Mouse (Mus musculus) urinary bladder, postnatal 4 days (tissue): ENCODE data around the gene Plppr3.

Experiments used
- DNase-seq, 2 experiments: peaks; one replicate each; pipeline ENCODE4 v3.0.0; 2021 to 2022; ENCODE audit warnings: low spot score in 2 of 2

Gene Plppr3

DNA sequence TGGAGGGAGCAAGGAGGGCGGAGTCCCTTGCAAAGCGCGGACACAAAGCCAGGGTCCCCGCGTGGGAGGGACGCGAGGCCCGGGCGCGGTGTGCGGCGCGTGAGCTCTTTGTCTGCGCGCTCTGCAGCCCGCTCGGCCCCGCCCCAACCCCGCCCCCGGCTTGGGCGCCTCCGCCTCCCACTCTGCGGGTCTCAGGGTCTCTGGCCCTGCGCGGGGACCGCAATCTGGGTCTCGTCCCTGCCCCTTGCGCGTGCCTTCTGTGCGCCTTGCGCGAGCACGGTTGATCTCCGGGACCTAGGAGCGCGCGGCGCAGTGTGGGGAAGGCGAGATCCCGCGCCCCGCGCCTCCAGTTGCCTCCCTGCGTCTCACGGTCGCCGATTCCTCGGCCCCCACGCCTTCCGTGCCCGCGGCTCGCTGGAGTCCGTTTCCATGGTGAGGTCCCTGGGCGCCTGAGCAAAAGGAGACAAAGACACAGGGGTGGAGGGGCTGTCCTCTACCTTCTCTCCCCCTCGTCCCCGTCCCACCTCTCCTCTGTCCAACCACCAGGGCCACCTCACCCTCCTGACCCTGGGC is at the start of gene Plppr3, which contains the start of gene Prtn3:
TSS of gene Plppr3 (minus strand) at position 345 of the 573 bp plus-strand sequence.
TSS of gene Prtn3 (plus strand) at position 187 of the 573 bp plus-strand sequence.
- no peak for DNase-seq

DNA sequence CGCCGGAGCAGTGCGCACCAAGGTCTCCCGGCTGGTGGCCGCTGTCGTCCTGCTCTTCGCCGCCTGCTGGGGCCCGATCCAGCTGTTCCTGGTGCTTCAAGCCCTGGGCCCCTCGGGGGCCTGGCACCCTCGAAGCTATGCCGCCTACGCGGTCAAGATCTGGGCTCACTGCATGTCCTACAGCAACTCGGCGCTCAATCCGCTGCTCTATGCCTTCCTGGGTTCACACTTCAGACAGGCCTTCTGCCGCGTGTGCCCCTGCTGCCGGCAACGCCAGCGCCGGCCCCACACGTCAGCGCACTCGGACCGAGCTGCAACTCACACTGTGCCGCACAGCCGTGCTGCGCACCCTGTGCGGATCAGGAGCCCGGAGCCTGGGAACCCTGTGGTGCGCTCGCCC is 47.1 kb upstream of the Plppr3 start:
- no peak for DNase-seq

DNA sequence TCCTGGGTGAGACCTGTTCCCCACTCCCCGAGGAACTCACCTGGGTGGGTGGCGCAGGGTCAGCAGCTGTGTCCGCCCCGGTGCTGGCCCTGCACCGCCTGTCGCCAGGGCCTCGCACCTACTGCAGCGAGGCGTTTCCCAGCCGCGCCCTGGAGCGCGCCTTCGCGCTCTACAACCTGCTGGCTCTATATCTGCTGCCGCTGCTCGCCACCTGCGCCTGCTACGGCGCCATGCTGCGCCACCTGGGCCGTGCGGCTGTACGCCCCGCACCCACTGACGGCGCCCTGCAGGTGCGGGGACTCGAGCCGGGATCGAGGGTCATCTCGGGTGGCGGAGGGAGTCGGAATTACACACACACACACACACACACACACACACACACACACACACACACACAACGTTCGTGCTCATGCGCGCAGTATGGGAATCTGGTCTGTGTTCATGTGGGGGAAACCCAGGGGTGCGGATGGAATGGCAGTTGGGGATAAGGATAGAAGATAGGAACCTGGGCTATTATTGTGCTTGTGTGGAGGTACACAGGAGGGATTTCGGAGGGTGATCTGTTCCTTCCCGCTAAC is 46.6 kb upstream of the Plppr3 start, which contains the start of gene R3hdm4:
TSS of gene R3hdm4 (minus strand) at position 251 of the 578 bp plus-strand sequence.
- DNase-seq: no peak

DNA sequence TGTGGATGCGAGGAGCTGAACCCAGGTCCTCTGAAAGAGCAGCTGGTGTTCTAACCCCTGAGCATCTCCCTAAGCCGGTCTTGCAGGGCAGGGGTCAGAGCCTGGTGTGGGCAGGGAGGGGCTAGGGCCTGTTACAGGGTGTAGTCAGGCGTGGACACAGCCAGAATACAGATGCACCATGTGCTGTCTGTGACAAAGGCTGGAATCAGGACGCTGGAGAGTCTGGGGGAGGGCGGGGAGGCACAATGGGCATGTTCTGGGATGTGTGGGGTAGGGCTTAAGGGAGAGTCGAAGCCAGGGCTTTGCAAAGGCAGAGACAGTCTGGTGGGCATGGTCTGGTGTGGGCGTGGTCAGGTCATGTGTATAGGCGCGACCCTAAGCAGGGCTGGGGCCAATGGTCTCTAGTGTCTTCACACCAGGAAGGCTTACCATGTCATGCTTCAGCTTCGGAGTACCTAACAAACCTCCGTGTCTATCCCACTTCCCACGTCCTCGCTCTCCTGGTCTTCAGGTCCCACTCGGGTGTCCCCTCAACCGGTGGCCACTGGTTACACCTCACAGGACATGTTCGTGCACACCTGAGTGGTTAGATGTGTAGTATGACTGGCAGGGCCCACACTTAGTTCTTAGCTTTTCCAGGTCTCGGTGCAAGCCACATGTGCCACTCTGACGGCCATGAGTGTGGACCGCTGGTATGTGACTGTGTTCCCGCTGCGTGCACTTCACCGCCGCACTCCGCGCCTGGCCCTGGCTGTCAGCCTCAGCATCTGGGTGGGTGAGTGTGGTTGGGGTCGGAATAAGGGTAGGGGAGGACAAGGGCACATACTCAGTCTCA is 45.8 kb upstream of the Plppr3 start:
- no peak for DNase-seq

DNA sequence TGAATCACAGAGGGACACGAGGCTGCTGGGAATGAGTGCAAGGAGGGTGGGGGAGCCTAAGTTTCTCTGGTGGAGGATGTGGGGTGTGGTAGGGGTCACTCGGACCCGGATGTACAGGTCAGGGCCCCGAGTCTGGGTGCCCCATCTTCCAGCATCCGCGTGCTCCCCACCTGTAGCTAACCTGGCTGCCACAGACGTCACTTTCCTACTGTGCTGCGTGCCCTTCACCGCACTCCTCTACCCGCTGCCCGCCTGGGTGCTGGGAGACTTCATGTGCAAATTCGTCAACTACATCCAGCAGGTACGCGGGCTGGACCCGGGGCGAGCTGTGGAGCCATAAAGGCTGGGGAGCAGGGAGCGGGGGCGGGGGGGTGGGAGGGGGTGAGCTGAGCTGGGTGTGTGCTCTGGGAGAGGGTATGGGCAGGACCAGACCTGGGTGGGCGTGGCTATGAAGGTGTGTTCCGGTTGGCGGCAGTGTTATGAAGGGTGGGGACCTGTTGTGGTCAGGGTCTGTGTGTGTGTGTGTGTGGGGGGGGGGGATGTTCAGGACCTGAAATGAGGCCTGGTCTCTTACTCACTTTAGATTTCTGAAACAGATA is 44.9 kb upstream of the Plppr3 start:
- no peak for DNase-seq

DNA sequence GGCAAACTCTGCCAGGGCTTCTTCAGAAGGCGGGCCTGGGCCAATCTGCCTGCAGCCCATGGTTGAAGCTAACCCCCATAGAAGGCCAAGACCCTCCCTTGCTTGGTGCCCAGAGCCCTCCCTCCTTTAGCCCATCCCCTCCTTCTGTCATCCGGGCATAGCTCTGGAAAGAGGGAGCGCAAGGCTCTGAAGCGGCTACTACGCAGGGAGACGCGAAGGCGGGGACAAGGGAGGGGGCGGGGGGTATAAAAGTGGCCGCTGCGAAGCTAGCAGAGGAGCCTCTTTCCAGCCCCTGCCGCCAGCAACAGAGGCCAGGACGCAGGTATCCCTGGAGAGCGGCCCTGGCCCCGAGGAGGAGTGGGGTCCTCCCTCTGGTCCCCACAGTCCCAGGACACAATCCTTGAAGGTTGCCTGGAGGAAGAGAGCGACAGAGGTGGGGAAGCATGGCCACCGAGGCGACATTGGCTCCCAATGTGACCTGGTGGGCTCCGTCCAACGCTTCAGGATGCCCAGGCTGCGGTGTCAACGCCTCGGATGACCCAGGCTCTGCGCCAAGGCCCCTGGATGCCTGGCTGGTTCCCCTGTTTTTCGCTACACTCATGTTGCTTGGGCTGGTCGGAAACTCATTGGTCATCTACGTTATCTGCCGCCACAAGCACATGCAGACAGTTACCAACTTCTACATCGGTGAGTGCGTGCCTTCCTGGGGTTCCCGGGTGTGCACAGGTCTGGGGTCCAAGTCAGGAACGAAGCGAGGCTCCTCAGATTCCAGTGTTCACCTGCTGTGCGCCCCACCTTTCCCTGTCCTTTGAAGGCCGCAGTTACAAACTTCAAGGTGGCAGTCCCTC is 44.0 kb upstream of the Plppr3 start:
- no peak for DNase-seq

DNA sequence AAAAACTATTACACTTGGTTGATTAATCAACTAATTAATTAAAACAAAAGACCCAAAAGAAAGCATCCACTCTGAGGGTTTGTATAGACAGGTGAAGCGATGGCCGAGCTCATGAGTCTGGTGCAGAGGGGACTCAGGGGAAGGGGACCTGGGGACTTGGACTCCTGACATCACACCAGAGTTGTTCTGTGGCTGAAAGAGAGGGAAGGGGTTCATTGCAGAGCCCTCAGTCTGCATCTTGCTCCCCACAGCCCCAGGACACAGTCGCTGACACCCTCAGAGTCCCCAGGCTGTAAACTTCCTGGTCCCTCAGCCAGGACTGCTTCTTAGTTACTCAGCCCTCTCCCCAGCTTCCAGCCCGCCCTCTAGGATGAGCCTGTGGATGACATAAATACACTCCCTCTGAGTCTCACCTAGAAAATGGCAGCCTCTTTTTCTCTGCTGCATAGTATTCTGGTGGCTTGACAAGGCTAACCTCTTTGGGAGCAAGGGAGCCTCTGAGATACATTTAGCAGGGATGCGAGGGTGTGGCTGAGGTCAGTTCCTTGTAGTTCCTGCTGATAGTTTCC is 43.2 kb upstream of the Plppr3 start:
- no peak for DNase-seq

DNA sequence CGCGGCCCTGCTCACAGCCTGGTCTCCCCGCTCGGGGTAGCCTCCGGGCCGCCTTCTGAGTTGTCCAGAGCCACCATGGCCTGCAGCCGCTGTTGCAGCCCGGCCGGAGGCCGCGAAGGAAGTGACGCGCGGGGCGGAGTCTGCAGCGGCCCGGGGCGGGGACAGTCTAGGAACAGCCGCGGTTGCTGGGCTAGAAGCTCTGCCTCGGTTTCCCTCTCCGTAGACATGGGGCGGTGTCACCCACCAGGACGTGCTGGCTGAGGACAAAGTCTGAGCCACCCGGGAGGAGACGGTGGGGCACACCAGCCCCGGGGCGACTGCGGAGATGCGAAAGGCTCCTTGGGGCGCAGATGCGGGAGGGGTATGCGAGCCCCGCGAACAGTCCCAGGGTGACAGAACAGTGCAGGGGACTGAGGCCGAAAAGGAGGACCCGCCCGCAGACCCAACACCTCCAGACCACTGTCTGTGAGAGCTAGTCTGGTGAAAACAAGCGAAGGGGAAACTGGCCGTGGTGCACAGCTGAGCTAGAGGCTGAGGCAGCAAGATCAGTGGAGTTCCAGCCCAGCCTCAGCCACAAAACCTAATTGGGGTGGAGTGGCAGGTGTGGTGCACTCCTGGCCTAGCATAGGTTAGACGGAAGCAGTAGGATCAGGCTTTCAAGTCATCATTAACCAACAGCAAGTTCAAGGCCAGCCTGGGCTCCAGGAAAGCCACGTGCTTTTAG is 42.5 kb upstream of the Plppr3 start, which contains the start of gene Kiss1r:
TSS of gene Kiss1r (plus strand) at position 164 of the 724 bp plus-strand sequence.
- peak; percentile 81 to 91 for DNase-seq

DNA sequence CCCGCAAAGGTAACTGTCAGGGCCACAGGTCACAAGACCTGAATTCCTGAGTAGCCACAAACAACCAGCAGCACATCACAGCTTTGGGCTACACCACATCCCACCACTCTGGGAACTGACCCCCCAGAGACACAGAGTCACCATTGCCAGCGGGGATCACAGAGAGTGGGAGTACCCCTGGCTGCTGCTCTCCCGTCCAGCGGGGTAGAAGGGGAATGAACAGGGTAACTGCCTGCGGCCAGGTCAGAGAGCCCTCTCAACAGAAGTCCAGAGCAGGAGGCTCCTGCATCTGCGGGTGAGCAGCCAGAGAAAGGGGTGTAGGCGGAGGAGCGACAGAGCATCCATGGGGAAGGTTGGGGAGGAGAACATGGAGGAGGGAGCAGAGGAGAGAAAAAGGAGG is 41.6 kb upstream of the Plppr3 start:
- DNase-seq: no peak

DNA sequence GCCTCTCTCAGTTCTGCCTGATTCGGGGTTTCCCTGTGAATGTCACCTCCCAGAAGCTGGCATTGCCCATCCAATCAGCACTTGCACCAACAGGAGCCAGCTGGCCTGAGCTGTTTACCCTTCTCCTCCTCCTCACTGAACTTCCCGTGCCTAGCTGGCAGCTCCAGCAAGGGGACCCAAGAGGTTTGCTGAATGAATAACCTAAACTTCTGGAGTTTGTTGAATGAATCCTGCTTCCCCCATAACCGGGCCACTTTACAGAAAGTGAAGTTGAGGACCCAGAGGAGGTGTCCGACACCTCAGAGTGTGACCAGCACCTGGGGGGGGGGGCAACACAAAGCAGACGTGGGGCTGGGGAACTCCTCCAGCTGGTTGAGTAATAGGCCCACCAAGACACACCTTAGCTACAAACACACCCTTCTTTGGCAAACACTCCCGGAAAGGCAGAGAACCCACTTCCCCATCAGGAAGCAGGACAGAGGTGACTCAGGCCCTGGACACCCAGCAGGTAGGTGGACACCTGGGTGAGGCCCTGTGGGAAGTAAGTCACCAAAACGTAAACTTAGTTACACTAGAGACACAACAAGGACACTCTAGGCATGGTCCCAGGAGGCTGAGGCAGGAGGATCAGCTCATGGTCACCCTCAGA is 40.6 kb upstream of the Plppr3 start:
- DNase-seq: no peak

DNA sequence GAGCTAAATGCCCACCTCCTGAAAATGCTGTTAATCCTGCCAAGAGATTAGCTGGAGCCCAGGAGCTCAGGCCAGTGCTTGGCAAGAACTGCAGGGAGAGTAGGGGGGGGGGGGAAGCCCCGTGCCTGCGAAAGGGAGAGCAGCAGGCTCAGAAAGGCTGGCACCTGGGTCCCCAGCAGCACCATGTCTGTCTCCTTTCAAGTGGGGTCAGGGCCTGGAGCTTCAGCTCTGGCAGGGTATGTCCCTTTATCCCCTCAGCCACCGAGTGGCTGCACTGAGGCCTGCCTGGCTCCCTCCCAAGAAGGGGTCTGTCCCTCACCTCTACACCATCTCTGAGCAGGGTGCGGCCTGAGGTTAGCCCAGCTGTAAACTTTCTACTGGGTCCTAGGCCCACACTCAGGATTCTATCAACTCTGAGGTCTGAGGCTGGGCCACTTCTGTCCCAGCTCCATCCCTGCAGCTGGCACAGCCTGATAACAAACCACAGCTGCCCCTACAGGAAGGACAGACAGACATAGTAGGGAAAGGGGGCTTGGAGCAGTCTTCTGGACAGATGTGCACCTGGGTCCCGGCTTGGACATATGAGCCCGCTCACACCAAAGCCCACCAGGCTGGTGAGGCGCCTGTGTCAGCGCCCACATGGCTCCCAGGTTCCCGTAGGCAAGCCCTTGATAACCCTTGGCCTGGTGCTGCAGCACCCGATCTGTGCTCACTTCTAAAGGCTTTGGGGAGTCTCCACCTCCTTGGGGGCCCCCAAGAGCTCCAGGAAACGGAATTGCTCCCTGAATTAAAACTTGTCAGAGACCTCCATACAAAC is 39.9 kb upstream of the Plppr3 start:
- DNase-seq: no peak

DNA sequence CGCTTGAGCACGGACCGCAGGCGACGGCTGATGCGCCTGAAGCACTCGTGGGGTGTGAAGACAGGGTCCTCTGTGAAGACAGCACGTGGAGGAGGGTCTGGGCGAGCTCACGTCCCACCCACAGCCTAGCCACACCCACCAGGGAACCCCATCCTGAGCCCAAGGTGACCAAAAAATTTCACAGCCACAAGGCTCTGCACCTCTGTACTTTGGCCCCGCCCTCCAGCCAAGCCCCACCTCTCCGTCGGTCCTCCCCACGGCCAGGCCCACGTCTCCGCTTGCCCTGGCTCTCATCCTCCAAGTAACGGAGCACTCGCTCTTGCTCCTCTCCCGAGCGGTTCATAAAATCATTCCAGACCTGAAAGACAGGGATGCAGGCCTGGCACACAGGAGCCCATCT is 38.0 kb upstream of the Plppr3 start:
- no peak for DNase-seq

DNA sequence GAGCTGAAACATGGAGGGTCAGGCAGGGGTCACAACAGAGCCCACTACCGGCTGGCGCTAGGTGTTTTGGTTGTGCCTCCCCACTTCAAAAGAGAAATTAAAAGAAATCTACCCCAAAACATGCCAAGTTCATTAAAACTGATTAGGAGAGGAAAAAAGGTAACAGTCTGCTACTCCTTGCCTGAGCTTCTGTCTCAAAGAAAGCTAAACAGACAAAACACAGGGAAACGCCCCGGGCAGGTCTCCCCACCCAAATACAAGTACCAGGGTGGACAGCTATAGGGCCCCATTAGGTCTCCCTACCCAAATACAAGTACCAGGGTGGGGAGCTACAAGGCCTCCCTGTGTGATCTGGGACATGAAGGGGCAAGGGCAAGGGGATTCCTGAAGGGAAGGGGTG is 36.1 kb upstream of the Plppr3 start, which contains the start of gene Gm26602:
TSS of gene Gm26602 (plus strand) at position 301 of the 400 bp plus-strand sequence.
- no peak for DNase-seq

DNA sequence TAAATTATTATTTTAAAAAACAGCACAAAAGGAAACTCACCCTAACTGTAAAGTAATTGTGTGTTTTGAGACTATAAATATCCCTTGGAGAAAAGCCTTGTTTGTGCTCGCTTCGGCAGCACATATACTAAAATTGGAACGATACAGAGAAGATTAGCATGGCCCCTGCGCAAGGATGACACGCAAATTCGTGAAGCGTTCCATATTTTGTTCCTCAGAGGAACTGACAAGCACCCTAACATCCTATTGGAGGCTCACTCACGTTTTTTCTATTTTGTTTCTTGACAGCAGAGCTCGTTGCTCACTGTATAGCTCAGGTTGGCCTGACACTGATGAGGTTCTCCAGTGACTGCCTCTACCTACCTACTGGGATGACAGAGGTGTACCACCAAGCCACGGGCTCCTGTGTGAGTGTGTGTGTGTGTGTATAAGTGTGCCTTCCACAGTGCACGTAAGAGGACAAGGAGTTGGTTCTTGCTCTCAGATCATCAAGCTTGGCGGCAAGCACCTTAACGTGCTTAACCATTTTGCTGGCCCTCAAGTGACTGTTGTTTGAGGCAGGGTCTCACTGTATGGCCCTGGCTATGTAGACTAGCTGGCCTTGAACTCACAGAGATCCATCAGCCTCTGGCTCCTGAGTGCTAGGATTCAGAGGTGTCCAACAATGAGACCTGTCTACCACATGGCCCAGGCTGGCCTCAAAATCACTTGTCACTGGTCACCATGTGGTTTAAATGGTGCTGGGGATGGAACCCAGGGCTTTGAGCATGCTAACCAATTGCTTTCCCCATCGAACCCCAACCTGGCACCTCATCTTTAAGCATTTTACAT is 34.9 kb upstream of the Plppr3 start:
- no peak for DNase-seq

DNA sequence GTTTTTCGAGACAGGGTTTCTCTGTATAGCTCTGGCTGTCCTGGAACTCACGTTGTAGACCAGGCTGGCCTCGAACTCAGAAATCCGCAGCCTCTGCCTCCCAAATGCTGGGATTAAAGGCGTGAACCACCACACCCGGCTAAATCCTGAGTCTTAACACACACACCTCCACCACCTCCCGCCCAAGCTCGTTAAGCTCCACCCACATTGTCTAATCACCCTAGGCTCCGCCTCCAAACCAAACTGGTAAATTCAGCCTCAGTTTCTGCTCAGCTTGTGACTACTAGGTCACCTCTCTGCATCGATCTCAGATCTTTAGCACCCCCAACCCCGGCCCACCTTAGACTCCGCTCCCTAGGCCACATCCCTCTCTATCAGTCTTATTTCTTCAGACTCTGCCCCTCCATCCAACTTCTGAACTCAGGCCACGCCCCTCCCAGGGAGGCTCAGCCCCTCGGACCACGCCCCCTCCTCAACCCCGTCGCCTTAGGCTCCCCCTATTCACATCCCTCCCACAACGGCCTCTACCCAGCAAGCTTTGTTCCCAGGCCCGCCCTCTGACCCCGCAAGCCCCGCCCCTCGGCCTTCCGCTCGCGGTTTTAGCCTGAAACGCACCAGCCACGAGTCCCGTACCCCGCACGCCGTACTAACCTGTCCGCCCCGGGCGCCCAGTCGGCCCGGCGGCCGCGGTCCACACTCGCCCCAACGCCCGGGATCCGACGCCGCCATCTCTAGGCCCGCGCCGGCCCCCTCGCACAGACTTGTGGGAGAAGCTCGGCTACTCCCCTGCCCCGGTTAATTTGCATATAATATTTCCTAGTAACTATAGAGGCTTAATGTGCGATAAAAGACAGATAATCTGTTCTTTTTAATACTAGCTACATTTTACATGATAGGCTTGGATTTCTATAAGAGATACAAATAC is 34.0 kb upstream of the Plppr3 start, which contains the start of gene Med16:
TSS of gene Med16 (minus strand) at position 757 of the 925 bp plus-strand sequence.
- DNase-seq: peak; percentile 95 to 97

DNA sequence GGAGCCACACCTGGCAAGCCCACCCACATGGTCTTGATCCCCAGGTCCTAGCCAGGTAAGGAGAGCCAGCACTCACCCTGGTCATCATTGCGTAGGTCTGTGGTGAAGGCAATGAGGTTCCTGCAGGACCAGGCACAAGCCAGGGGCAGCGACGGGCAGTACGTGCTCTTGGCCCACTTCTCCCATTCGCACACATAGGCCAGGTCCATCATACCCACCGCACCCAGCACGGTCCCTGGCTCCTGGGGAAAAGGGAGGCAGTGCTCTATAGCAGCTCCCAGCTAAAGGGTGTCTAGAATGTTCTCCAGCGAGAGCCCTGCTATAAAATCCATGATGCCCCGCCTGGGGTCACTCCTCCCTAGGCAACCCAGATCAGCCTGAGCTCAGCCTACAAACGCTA is 33.0 kb upstream of the Plppr3 start:
- DNase-seq: no peak

DNA sequence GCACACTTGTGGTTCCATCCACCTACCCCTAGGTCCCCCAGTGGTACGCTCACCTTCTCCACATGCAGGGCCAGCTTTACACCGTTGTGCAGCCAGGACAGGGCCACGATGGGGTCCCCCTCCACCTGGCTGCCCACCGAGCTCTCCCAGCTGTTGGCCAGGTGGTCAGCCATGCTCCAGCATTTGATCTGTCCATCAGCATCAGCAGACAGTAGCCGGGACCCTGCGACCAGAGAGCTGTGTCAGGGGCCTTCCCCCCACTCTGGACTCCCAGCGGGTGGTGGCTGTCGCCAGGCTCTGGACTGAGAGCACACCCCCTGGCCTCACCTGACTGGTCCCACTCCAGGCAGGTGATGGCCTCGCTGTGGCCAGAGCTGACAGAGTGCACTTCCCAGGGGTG is 32.3 kb upstream of the Plppr3 start:
- DNase-seq: no peak
